Mouse (Mus musculus) hindbrain, embryonic 13.5 days (tissue): ENCODE data around the gene Lrrc3. TPM values are rescaled to one million over a fixed set of nuclear protein-coding genes. Genes with fewer than 3 reads are reported as not detected.

Experiments
- ATAC-seq: fragments of 200-750 bp; cut with Nextera tagmentation; 2 replicates; pipeline ENCODE4 v1.8.0; 2017; ENCODE audit warnings: moderate TSS enrichment; ENCODE audit not compliant: low FRiP score
- H3K27ac ChIP-seq: fragments of 300-500 bp; sonication (generic); 2 replicates; pipeline ENCODE4 v1.5.1; 2015; ENCODE audit warnings: inconsistent platforms, mild to moderate bottlenecking, moderate library complexity
- H3K27me3 ChIP-seq: fragments of 300-500 bp; sonication (generic); 2 replicates; pipeline ENCODE4 v1.6.1; 2015; ENCODE audit warnings: mild to moderate bottlenecking, inconsistent platforms
- H3K36me3 ChIP-seq: fragments of 300-500 bp; sonication (generic); 2 replicates; pipeline ENCODE4 v1.6.1; 2015; ENCODE audit warnings: mild to moderate bottlenecking, inconsistent platforms
- H3K4me1 ChIP-seq: fragments of 300-500 bp; sonication (generic); replicated peaks from 2 replicates; pipeline ENCODE4 v1.6.1; 2015; ENCODE audit warnings: inconsistent platforms
- H3K4me2 ChIP-seq: fragments of 300-500 bp; sonication (generic); 2 replicates; pipeline ENCODE4 v1.6.1; 2015; ENCODE audit warnings: inconsistent platforms, mild to moderate bottlenecking, moderate library complexity
- H3K4me3 ChIP-seq: fragments of 300-500 bp; sonication (generic); 2 replicates; pipeline ENCODE4 v1.5.1; 2015; ENCODE audit warnings: mild to moderate bottlenecking, inconsistent platforms
- H3K9ac ChIP-seq: fragments of 300-500 bp; sonication (generic); 2 replicates; pipeline ENCODE4 v1.6.1; 2015; ENCODE audit warnings: mild to moderate bottlenecking, inconsistent platforms
- H3K9me3 ChIP-seq: fragments of 300-500 bp; sonication (generic); 2 replicates; pipeline ENCODE4 v1.6.1; 2016; ENCODE audit warnings: inconsistent platforms
- WGBS: fragments of 180-500 bp; shearing (Covaris S2); methylation state at CpG from one replicate; pipeline ENCODE4 v1.1.7; 2015; 5-methylcytosine and 5-hydroxymethylcytosine counted together
- polyA plus RNA-seq: library from polyadenylated mRNA; unstranded; fragments of >200 nt; fragmentation: Nextera tagmentation; extraction: Ambion mirVana; gene quantifications from 2 replicates; pipeline ENCODE4 v1.2.1, GENCODE M21; 2015

Lrrc3 gene
- polyA plus RNA-seq, 1 experiment from 2014 or later, result 12.5 TPM

GRCm38 (mm10) chr10:77864067-77864761 lies 38.1 kb downstream of the Lrrc3 start:
- Histone ChIP-seq H3K4me3 (peak overlapping the region; percentile 14; the same call in 1 of the 2 replicates), H3K9ac (no peak overlapping the region), H3K9me3 (no peaks in the 10 kb centered on the region), H3K4me1 (0 out of 2 replicates have a peak, but pooled peaks cover 4% of the 10 kb centered on the region), H3K27me3 (0 out of 2 replicates have a peak, but pooled peaks cover 4% of the 10 kb centered on the region), H3K27ac (no peak overlapping the region), H3K36me3 (no peaks in the 10 kb centered on the region), H3K4me2 (peak overlapping the region; percentile 32)
- ATAC-seq, result peak; percentile 69; the same call in 1 of the 2 replicates
- 42% methylated on average over 14 of the region's 14 CpGs for WGBS

DNA sequence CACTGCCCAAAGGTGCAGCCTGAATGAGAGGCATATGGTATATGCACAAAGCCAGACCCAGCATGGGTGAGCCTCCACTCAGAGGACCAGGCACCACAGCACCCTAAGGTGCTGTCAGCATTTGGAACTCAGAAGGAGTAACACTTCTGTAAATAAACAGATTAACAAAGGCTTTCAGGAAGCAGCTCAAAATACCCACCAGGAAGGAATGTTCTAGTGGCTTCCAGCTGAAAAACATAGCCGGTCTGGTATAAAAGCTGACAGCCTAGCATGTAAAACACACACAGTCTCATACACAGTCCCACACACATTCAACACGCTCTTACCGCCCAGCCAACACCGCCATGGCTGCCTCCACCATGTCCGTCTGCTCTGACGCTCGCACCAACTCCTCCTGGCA lies 40.7 kb downstream of the Lrrc3 start, which contains the start of gene Gm3285:
Gene Gm3285, plus strand, starts transcription at position 301 of the 400 bp plus-strand sequence.
- no peak within 1 kb of the TSS for H3K9ac ChIP-seq
- no peak within 1 kb of the TSS for H3K4me2 ChIP-seq
- 48% methylated on average over 7 of the region's 7 CpGs for WGBS
- H3K4me1 ChIP-seq, result 0 out of 2 replicates have a peak, but pooled peaks cover 4% of the 10 kb centered on the region
- no peak within 1 kb of the TSS for H3K27ac ChIP-seq
- 0 out of 2 replicates have a peak, but pooled peaks cover 4% of the 10 kb centered on the region for H3K27me3 ChIP-seq
- no peak within 1 kb of the TSS for H3K4me3 ChIP-seq
- no peaks in the 10 kb centered on the region for H3K36me3 ChIP-seq
- no peak for ATAC-seq
- H3K9me3 ChIP-seq, result no peaks in the 10 kb centered on the region

GRCm38 (mm10) chr10:77852559-77852958 lies 49.8 kb downstream of the Lrrc3 start, which contains the start of gene Gm10318:
Gene Gm10318, plus strand, starts transcription at chr10:77852859.
- no peaks in the 10 kb centered on the region for H3K27me3 ChIP-seq
- no peak within 1 kb of the TSS for H3K4me3 ChIP-seq
- H3K9me3 ChIP-seq, result 0 out of 2 replicates have a peak, but pooled peaks cover 5% of the 10 kb centered on the region
- no peak for ATAC-seq
- no peaks in the 10 kb centered on the region for H3K36me3 ChIP-seq
- H3K9ac ChIP-seq, result no peak within 1 kb of the TSS
- no peak within 1 kb of the TSS for H3K4me2 ChIP-seq
- 73% methylated on average over 9 of the region's 9 CpGs for WGBS
- H3K4me1 ChIP-seq, result no peaks in the 10 kb centered on the region
- no peak within 1 kb of the TSS for H3K27ac ChIP-seq

Other genes starting within 250 kb of the Lrrc3 start
- 0.74 and 0.82 TPM in 2 replicates for gene Tspear, start 216.0 kb downstream of the Lrrc3 start, polyA plus RNA-seq
- not detected in 2 replicates for gene Gm19402, start 211.8 kb downstream of the Lrrc3 start, polyA plus RNA-seq
- not detected in 2 replicates for gene Gm9508, start 205.3 kb downstream of the Lrrc3 start, polyA plus RNA-seq
- gene Gm10272, start 195.9 kb downstream of the Lrrc3 start, polyA plus RNA-seq, result not detected in 2 replicates
- not detected in 2 replicates for gene Gm10024, start 191.1 kb downstream of the Lrrc3 start, polyA plus RNA-seq
- not detected in 2 replicates for gene Gm10142, start 186.7 kb downstream of the Lrrc3 start, polyA plus RNA-seq
- gene Krtap12-1, start 181.9 kb downstream of the Lrrc3 start, polyA plus RNA-seq, result not detected in 2 replicates
- not detected in 2 replicates for gene Gm10100, start 176.1 kb downstream of the Lrrc3 start, polyA plus RNA-seq
- gene Gm18596, start 159.9 kb downstream of the Lrrc3 start, polyA plus RNA-seq, result not detected in 2 replicates
- gene Gm9736, start 151.2 kb downstream of the Lrrc3 start, polyA plus RNA-seq, result not detected in 2 replicates
- gene Gm3233, start 142.9 kb downstream of the Lrrc3 start, polyA plus RNA-seq, result not detected in 2 replicates
- gene Gm3238, start 131.2 kb downstream of the Lrrc3 start, polyA plus RNA-seq, result not detected in 2 replicates
- gene Gm7138, start 125.6 kb downstream of the Lrrc3 start, polyA plus RNA-seq, result not detected in 2 replicates
- not detected in 2 replicates for gene Gm3250, start 120.0 kb downstream of the Lrrc3 start, polyA plus RNA-seq
- not detected in 2 replicates for gene Gm7137, start 114.3 kb downstream of the Lrrc3 start, polyA plus RNA-seq
- not detected in 2 replicates for gene Gm9639, start 107.5 kb downstream of the Lrrc3 start, polyA plus RNA-seq
- not detected in 2 replicates for gene Gm19668, start 103.4 kb downstream of the Lrrc3 start, polyA plus RNA-seq
- not detected in 2 replicates for gene Gm9507, start 90.7 kb downstream of the Lrrc3 start, polyA plus RNA-seq
- not detected in 2 replicates for gene Gm2696, start 87.9 kb downstream of the Lrrc3 start, polyA plus RNA-seq
- gene Krtap10-4, start 75.4 kb downstream of the Lrrc3 start, polyA plus RNA-seq, result not detected in 2 replicates
- not detected in 2 replicates for gene Krtap10-10, start 66.6 kb downstream of the Lrrc3 start, polyA plus RNA-seq
- not detected in 2 replicates for gene Gm36176, start 55.7 kb downstream of the Lrrc3 start, polyA plus RNA-seq
- not detected in 2 replicates for gene Gm10318, start 49.7 kb downstream of the Lrrc3 start, polyA plus RNA-seq
- not detected in 2 replicates for gene Gm3285, start 40.6 kb downstream of the Lrrc3 start, polyA plus RNA-seq
- gene Trpm2, start 68.0 kb upstream of the Lrrc3 start, polyA plus RNA-seq, result 3.0 and 3.9 TPM in 2 replicates
- 38.1 and 40.5 TPM in 2 replicates for gene 1810043G02Rik, start 76.0 kb upstream of the Lrrc3 start, polyA plus RNA-seq
- 106 and 107 TPM in 2 replicates for gene Pfkl, start 107.5 kb upstream of the Lrrc3 start, polyA plus RNA-seq
- not detected in 2 replicates for gene Dnmt3l, start 139.4 kb upstream of the Lrrc3 start, polyA plus RNA-seq
- 0.10 TPM in 1 of 2 replicates, not detected in the other for gene Aire, start 141.1 kb upstream of the Lrrc3 start, polyA plus RNA-seq
- 0.56 and 0.61 TPM in 2 replicates for gene Icosl, start 166.8 kb upstream of the Lrrc3 start, polyA plus RNA-seq